Mouse (Mus musculus) hindbrain, embryonic 14.5 days (tissue): ENCODE measurements at regions not wholly inside any gene's neighbourhood (a gene's known extent, or its start where the extent isn't known, plus 50 kb on each side); places are given as distances from the start of the nearest gene placed in this dataset.

Experiments
- ATAC-seq: fragments of 200-750 bp; cut with Nextera tagmentation; 2 replicates; pipeline ENCODE4 v1.8.0; 2017; ENCODE audit warnings: moderate number of reproducible peaks, mild to moderate bottlenecking, moderate TSS enrichment, moderate library complexity; ENCODE audit not compliant: low FRiP score
- DNase-seq: peaks from one replicate; pipeline ENCODE4 v3.0.0-alpha.2; 2015; ENCODE audit warnings: low spot score
- H3K27ac ChIP-seq: fragments of 300-500 bp; sonication (generic); 2 replicates; pipeline ENCODE4 v1.5.1; 2014; ENCODE audit warnings: mild to moderate bottlenecking, moderate library complexity
- H3K27me3 ChIP-seq: fragments of 300-500 bp; sonication (generic); 2 replicates; pipeline ENCODE4 v1.6.1; 2014; ENCODE audit warnings: mild to moderate bottlenecking, low read length, mixed read lengths; ENCODE audit not compliant: control insufficient read depth, insufficient read depth
- H3K36me3 ChIP-seq: fragments of 300-500 bp; sonication (generic); replicated peaks from 2 replicates; pipeline ENCODE4 v1.6.1; 2014; ENCODE audit not compliant: control insufficient read depth, insufficient read depth
- H3K4me1 ChIP-seq: fragments of 300-500 bp; sonication (generic); replicated peaks from 2 replicates; pipeline ENCODE4 v1.6.1; 2014; ENCODE audit warnings: antibody characterized with exemption, low read length, mixed read lengths; ENCODE audit not compliant: control insufficient read depth, insufficient read depth
- H3K4me2 ChIP-seq: fragments of 300-500 bp; sonication (generic); replicated peaks from 2 replicates; pipeline ENCODE4 v1.6.1; 2014; ENCODE audit warnings: mild to moderate bottlenecking, moderate library complexity
- H3K4me3 ChIP-seq: fragments of 300-500 bp; sonication (generic); replicated peaks from 2 replicates; pipeline ENCODE4 v1.5.1; 2014; ENCODE audit warnings: mild to moderate bottlenecking, low read length
- H3K9ac ChIP-seq: fragments of 300-500 bp; sonication (generic); 2 replicates; pipeline ENCODE4 v1.6.1; 2014
- H3K9me3 ChIP-seq: fragments of 300-500 bp; sonication (generic); 2 replicates; pipeline ENCODE4 v1.6.1; 2016; ENCODE audit warnings: low read length; ENCODE audit not compliant: control insufficient read depth
- WGBS: fragments of 180-500 bp; shearing (Covaris S2); extraction: QIAGEN DNeasy Blood & Tissue Kit; methylation state at CpG from one replicate; pipeline ENCODE4 v1.1.7; 2014; 5-methylcytosine and 5-hydroxymethylcytosine counted together

DNA sequence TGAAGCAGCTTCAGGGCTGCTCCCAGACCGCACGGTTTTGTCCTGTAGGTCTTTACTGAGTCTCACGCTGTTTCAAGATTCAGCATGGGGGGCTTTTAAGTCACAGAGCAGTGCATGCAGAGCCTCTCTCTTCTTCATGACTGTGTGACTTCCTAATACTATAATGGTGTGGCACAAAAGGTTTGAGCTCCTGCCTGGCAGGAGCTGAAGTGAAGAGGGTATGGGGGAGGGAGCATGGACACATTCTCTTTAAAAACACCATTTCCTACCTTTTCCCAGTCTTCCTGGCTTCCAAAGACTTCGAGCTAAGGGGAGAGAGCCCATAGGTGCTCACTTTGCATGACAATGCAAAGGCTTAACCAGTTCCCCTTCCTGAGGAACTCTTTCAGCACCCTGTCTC lies 934.9 kb upstream of the Gm5150 start:
- Histone ChIP-seq H3K9me3 (no peaks in the 10 kb centered on the region), H3K4me2 (peak overlapping the region; percentile 48), H3K4me3 (peak overlapping the region; percentile 9; the same call in 1 of the 2 replicates), H3K36me3 (no peaks in the 10 kb centered on the region), H3K9ac (peak overlapping the region; percentile 68), H3K4me1 (peaks cover 31% of the 10 kb centered on the region), H3K27me3 (no peaks in the 10 kb centered on the region), H3K27ac (peak overlapping the region; percentile 98)
- WGBS, result 2% methylated on average over 4 of the region's 4 CpGs
- peak; percentile 25 for DNase-seq
- ATAC-seq, result no peak

DNA sequence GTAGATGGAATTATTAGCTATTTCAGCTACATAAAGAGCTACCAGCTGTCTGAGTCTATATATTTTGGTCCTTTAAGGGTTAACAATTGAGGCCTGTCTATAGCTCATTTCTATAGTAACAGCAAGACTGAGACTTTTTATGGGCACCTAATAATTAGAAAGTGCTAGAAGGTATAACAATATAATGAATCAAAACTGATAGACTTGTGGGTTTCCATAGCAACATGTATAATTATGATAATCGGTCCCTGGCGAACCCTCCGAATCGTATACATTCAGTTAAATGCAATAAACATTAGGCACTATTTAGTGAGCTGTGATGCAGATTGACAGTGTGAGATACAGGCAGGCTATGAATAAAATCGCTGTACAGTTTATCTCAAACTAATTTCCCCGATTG lies 933.3 kb upstream of the Gm5150 start:
- WGBS, result 23% methylated on average over 6 of the region's 6 CpGs

DNA sequence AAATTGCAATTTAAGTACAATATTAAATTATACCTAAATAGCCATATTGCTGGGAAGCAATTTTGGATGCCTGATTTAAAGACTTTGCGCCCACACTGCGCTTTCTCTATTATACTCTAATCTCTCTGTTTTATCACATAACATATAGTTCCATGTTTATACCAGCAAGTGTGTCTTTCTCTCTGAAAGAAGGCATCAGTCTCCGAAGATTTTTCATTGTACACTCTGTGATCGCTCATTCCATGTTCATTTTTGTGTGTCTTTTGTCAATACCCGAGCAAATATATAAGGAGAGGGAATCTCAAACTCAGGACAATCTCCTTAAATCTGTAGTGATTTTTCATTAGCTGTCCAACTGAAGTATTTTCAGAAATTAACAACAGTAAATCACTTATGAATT lies 932.9 kb upstream of the Gm5150 start:
- Histone ChIP-seq H3K27ac (peak overlapping the region; percentile 98), H3K9ac (peak overlapping the region; percentile 68), H3K4me2 (peak overlapping the region; percentile 48), H3K4me1 (peaks cover 31% of the 10 kb centered on the region), H3K4me3 (no peak overlapping the region), H3K9me3 (no peaks in the 10 kb centered on the region), H3K27me3 (no peaks in the 10 kb centered on the region), H3K36me3 (no peaks in the 10 kb centered on the region)
- 51% methylated on average over 5 of the region's 5 CpGs for WGBS
- no peak for ATAC-seq
- no peak for DNase-seq

More for the DNA sequence above, 933.3 kb upstream of the Gm5150 start:
- no peaks in the 10 kb centered on the region for H3K9me3 ChIP-seq
- DNase-seq (peak; percentile 75), ATAC-seq (peak; percentile 72)
- peak overlapping the region; percentile 98 for H3K27ac ChIP-seq
- peak overlapping the region; percentile 48 for H3K4me2 ChIP-seq
- no peaks in the 10 kb centered on the region for H3K27me3 ChIP-seq
- H3K9ac ChIP-seq, result peak overlapping the region; percentile 68
- H3K4me3 ChIP-seq, result no peak overlapping the region
- H3K36me3 ChIP-seq, result no peaks in the 10 kb centered on the region
- peaks cover 31% of the 10 kb centered on the region for H3K4me1 ChIP-seq

DNA sequence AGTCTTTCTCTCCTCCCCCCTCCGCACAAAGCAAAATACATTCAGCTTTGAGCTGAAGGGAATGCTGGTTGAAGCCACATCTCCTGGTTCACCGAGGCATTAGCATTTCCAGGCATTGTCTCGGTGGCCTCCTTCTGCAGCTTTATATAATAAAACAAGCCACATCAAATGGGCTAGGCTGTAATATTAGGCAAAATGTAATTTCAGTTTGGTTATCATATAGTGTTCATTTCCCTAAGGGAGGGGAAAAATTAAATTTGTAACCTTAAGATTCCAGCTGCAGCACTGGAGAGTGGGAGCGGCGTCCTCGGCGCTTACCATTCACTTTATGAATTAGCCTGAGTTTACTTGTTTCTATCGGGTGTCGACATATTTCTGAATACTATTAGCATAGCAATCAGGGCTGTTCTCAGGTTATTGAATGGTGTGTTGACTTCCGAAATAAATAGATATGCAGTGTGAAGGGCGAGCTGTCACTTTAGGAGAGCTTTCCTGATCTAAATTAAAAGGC lies 932.3 kb upstream of the Gm5150 start:
- peak overlapping the region; percentile 68 for H3K9ac ChIP-seq
- H3K36me3 ChIP-seq, result no peaks in the 10 kb centered on the region
- ATAC-seq (peak; percentile 73), DNase-seq (peak; percentile 65)
- peaks cover 31% of the 10 kb centered on the region for H3K4me1 ChIP-seq
- peak overlapping the region; percentile 98 for H3K27ac ChIP-seq
- no peaks in the 10 kb centered on the region for H3K9me3 ChIP-seq
- peak overlapping the region; percentile 19; the same call in 1 of the 2 replicates for H3K4me3 ChIP-seq
- H3K4me2 ChIP-seq, result peak overlapping the region; percentile 48
- no peaks in the 10 kb centered on the region for H3K27me3 ChIP-seq
- WGBS, result 18% methylated on average over 11 of the region's 11 CpGs

DNA sequence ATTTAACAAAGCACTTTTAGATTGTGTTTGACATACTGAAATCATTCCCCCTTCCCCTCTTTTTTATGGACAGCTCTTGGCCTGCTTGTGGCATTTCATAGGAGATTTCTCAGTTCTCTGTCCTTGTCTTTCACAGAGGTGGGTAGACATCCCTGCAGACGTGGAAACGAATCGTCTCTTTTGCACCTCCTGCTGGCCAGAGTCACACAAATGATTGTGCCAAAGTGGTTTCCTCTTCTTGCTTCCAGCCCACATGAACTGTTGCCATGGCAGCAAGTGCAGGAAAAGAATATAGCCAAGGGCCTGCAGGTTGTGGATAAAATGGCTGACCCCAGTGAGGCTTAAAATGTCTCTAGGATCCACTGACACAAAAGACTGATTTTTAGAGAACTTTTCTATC lies 924.1 kb upstream of the Gm5150 start:
- no peaks in the 10 kb centered on the region for H3K27me3 ChIP-seq

DNA sequence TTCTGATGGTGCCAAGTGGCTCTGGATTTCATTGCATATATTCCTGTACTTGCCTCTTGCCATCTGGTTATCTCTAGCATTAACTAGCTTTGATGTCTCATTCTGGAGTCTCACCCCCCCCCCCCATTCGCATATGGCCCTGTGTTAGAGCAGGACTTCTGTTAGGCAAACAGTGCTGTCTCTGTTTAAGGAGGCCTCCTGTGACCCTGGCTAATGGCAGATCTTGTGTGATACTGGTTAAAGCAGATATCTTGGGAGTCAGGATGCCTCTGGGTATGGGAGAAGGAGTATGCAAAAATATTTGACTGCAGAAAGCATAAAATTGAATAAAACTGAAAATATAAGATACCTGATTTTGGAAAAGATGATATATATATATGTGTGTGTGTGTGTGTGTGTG lies 923.6 kb upstream of the Gm5150 start:
- no peaks in the 10 kb centered on the region for H3K4me1 ChIP-seq
- 75% methylated on average over 1 of the region's 1 CpGs for WGBS
- H3K27ac ChIP-seq, result no peak overlapping the region
- H3K4me3 ChIP-seq, result no peak overlapping the region
- H3K9me3 ChIP-seq, result peaks cover 6% of the 10 kb centered on the region; the same call in 1 of the 2 replicates
- no peak overlapping the region for H3K9ac ChIP-seq
- DNase-seq (no peak), ATAC-seq (no peak)
- H3K4me2 ChIP-seq, result no peak overlapping the region
- no peaks in the 10 kb centered on the region for H3K27me3 ChIP-seq
- no peaks in the 10 kb centered on the region for H3K36me3 ChIP-seq

More for the DNA sequence above, 924.1 kb upstream of the Gm5150 start:
- no peak overlapping the region for H3K4me2 ChIP-seq
- peaks cover 6% of the 10 kb centered on the region; the same call in 1 of the 2 replicates for H3K9me3 ChIP-seq
- no peak overlapping the region for H3K27ac ChIP-seq
- ATAC-seq (peak; percentile 65; the same call in 1 of the 2 replicates), DNase-seq (peak; percentile 46)
- H3K4me3 ChIP-seq, result no peak overlapping the region
- H3K9ac ChIP-seq, result no peak overlapping the region
- no peaks in the 10 kb centered on the region for H3K4me1 ChIP-seq
- WGBS, result 22% methylated on average over 3 of the region's 3 CpGs
- H3K36me3 ChIP-seq, result no peaks in the 10 kb centered on the region

DNA sequence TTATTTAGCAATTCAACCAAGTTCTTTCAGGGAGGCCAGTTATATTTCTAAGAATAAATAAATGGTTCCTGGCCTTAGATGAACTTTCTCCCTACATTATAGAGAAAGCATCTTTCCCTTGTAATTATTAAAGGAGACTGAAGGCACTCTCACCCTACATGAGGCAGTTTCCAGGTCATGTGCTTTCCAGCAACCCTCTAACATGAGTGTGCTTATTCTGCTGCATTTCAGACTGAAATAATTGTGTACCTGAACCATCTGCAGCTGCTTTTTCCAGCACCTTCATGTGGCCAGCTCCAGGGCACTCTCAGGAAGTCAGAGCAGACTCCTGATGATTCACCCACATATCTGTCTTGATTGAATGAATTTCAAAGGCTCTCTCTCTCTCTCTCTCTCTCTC lies 917.8 kb upstream of the Gm5150 start:
- no peaks in the 10 kb centered on the region for H3K36me3 ChIP-seq
- DNase-seq, result no peak
- H3K4me3 ChIP-seq, result no peak overlapping the region
- H3K9ac ChIP-seq, result no peak overlapping the region
- H3K4me1 ChIP-seq, result peaks cover 12% of the 10 kb centered on the region; the same call in 1 of the 2 replicates
- no peaks in the 10 kb centered on the region for H3K27me3 ChIP-seq
- peaks cover 6% of the 10 kb centered on the region; the same call in 1 of the 2 replicates for H3K9me3 ChIP-seq
- no peak overlapping the region for H3K4me2 ChIP-seq
- H3K27ac ChIP-seq, result peak overlapping the region; percentile 75
- no peak for ATAC-seq

DNA sequence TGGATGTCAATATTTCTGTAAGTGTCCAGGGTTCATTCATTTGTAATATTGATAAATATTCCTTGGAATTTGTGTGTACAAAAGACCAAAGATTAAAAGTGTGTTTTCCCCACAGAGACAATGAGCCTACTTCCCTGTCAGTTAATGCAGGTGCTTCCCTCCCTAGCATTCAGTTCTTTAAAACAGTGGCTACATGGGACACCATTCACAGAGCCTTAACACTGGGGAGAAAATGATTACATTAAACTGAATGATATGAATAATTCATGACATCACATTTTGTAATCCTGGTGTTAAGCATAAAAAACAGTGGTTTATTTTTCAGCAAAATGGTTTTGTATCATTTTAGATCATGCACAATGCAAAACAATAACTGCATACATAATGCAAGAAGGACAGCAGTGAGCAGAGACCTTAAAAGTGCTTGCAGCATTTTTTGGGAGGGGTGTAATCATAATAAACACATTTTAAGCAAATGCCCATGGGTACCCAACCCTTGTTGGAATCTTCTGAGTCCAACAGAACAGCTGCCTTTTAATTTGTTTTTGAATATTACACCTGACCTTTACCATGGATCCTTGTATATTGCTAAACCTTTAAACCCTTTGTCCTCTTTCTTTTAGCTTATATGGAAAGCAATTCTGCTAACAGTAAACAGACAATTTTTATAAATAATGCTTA lies 917.1 kb upstream of the Gm5150 start:
- no peak overlapping the region for H3K9ac ChIP-seq
- peaks cover 12% of the 10 kb centered on the region for H3K4me1 ChIP-seq
- ATAC-seq (no peak), DNase-seq (no peak)
- H3K9me3 ChIP-seq, result peaks cover under 1% of the 10 kb centered on the region; the same call in 1 of the 2 replicates
- H3K4me3 ChIP-seq, result no peak overlapping the region
- H3K27ac ChIP-seq, result peak overlapping the region; percentile 6; the same call in 1 of the 2 replicates
- no peaks in the 10 kb centered on the region for H3K36me3 ChIP-seq
- H3K4me2 ChIP-seq, result no peak overlapping the region
- no peaks in the 10 kb centered on the region for H3K27me3 ChIP-seq

DNA sequence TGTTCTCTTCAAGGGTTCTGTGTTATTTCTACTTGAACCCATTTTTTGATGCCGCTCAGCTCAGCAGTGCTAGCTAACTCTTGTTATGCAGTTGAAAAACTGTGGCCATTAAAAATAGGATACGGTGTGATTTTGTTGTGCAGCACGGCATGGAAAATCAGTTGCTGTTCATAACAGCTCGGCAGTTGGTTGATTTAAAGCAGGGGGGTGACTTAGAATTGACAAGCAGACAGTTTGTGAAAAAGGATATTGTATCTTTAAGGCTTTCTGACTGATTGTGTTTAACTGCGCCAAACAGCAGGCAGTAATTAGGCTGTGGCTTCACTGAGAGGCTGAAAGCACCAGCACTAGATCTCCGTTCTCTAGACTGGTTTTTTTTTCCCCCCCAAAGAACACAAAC lies 915.1 kb upstream of the Gm5150 start:
- ATAC-seq (peak; percentile 48; the same call in 1 of the 2 replicates), DNase-seq (no peak)
- WGBS, result 29% methylated on average over 6 of the region's 6 CpGs
- Histone ChIP-seq H3K27ac (peak overlapping the region; percentile 84), H3K36me3 (no peaks in the 10 kb centered on the region), H3K4me3 (no peak overlapping the region), H3K27me3 (no peaks in the 10 kb centered on the region), H3K9ac (peak overlapping the region; percentile 18; the same call in 1 of the 2 replicates), H3K4me1 (peaks cover 12% of the 10 kb centered on the region), H3K9me3 (no peaks in the 10 kb centered on the region), H3K4me2 (peak overlapping the region; percentile 38)
